Mouse (Mus musculus) frontal cortex, postnatal 14 days (tissue): ENCODE data around the gene Pcif1.
A peak's percentile ranks its signal among the peaks of the same experiment; 100 is the strongest.

Experiments used
- DNase-seq, 2 experiments: peaks; one replicate each; pipeline ENCODE4 v3.0.0; 2022; ENCODE audit warnings: low spot score in 2 of 2

Pcif1 gene

GRCm38 (mm10) chr2:164923291-164923690, 44.2 kb downstream of the Pcif1 start:
- no peak for DNase-seq

- peak; percentile 78 to 85 for DNase-seq
These were observed 45.2 kb downstream of the Pcif1 start for GRCm38 (mm10) chr2:164924100-164924857.

- DNase-seq, result no peak
These were observed 51.8 kb downstream of the Pcif1 start for GRCm38 (mm10) chr2:164930706-164931581.

- no peak for DNase-seq
These were observed 54.4 kb downstream of the Pcif1 start for GRCm38 (mm10) chr2:164933534-164933933.

DNA sequence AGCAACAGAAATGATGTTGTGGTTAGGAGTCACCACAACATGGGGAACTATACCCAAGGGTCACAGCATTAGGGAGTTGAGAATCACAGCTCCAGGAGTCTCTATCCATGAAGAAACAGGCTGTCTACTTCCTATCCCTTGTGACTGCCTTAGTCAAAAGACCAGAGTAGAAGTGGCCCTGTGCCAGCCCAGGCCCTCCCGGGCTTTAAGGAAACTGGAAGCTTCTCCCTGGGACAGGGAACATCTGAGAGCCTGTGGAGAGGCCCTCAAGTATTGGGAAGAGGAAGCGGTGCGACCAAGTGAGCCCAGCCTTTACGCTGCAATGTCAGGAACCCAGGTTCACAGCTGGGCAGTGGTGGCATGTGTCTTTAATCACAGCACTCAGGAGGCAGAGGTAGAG, 56.9 kb downstream of the Pcif1 start:
- no peak for DNase-seq

DNA sequence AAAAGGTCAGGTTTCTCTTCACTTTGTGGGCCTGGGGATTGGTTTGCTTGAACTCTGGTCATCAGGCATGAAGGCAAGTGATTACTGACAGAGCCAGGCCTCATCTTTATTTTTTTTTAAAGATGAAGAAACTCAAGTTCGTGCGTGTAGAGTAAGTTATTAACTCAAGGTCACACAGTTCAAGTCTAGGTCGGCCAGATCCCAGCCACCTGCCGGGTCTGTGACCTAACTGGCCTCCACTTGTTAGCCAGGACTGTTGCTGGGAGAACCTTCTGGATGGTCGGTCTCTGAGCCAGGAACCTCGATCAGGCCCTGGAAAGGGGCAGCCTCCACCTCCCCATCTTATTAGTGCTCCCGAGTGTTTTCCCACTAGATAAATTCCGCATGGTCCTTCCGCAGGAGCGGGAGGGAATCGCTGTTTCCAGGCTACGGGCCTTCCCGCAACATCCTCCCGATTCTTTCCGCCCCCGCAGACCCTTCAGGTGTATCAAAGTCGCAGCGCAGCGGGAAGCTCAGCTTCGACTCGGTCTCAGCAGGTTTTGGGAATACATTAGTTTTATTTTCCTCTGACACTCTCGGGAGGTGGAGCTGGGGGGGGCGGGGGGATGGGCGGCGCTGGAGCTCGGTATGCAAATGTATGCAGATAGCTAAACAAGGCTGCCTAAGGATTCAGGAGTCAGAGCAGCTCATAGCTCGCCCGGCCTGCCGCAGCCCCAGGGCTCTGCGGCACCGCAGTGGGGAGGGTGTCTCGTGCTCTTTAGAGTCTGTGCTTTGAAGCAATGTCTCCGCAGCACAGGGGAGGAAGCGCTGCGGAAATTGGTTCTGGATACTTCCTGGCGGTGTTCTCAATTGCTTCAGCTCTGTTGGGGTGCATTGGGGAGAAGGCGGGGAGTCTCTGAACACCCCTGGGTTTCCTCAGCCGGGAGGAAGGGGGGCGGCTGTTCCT, 59.3 kb downstream of the Pcif1 start:
- peak; percentile 38 to 59 for DNase-seq

GRCm38 (mm10) chr2:164939106-164939505, 60.0 kb downstream of the Pcif1 start:
- DNase-seq, result no peak

DNA sequence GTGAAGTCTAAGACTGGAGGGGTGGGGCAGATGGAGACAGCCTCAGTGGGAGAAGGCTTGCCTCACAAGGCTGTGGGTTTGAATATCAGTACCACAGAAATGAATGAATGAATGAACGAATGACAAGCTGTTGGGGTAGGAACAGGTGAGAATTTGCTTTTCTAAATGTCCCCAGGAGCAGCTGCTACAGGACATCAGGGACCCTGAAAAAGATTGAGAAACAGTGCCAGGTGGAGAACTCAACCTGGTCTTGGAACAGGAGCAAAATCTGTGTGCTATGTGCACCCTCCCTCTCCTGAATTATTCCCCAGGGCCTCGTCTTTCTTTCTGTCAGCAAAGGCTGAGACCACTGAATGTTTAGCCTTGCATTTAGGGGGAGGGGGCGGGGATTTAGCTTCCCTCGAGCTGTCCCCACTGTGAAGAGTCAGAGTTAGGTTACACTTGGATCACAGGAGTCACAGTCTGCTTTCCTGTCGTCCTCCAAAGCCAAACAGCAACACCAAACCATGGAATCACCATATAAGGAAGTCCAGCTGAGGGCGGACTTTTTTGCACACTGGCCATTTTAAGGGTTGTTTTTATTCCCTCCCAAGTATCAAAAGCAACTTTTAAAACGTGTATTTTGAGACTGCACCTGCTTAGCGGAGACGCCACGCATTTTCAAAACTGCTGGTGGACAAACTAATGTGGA, 61.2 kb downstream of the Pcif1 start, which contains the start of gene Mmp9:
Gene Mmp9 (plus strand): TSS at position 641 of the 691 bp plus-strand sequence.
- DNase-seq, result no peak

DNA sequence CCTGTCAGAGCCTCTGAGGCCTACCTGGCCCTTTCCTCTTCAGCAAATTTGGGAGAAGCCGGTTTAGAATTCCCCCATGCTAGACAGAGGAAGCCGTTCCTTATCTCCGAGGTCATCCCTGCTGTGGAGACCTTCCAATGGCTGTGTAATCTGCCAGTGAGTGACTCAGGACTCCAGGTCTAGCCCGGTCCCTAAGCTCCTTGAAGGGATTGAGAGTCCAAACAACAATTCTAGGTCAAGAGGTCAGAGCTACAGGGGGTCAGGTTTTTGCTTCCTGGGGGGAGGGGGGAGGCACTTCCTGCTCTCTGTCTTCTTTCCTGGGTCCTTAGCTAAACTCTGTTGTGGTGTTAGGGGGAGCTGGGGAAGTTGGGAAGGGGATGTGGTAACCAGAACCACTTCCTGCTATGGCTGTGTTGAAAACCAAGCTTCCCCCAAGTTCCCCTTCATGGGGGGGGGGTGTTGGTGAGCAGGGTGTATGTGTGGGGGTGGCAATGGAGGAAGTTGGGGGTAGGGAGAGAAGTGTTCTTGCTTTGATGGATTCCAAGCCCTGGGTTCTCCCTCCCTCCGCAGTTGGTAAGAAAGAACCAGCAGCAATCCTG, 63.7 kb downstream of the Pcif1 start:
- no peak for DNase-seq
